Mouse (Mus musculus) heart, embryonic 13.5 days (tissue): ENCODE results near the gene Foxc2. TPM values are rescaled to one million over a fixed set of nuclear protein-coding genes. Genes with fewer than 3 reads are reported as not detected.

Experiments used
- ATAC-seq: fragments of 200-750 bp; cut with Nextera tagmentation; 2 replicates; pipeline ENCODE4 v1.8.0; 2017; ENCODE audit warnings: moderate TSS enrichment; ENCODE audit not compliant: insufficient number of reproducible peaks, low FRiP score, low TSS enrichment; ENCODE audit errors: extremely low read depth
- H3K27ac ChIP-seq: fragments of 300-500 bp; sonication (generic); replicated peaks from 2 replicates; pipeline ENCODE4 v1.5.1; 2015; ENCODE audit warnings: moderate library complexity, mild to moderate bottlenecking, inconsistent platforms
- H3K27me3 ChIP-seq: fragments of 300-500 bp; sonication (generic); replicated peaks from 2 replicates; pipeline ENCODE4 v1.6.1; 2015; ENCODE audit warnings: mild to moderate bottlenecking, inconsistent platforms
- H3K36me3 ChIP-seq: fragments of 300-500 bp; sonication (generic); 2 replicates; pipeline ENCODE4 v1.6.1; 2015; ENCODE audit warnings: mild to moderate bottlenecking, inconsistent platforms
- H3K4me1 ChIP-seq: fragments of 300-500 bp; sonication (generic); 2 replicates; pipeline ENCODE4 v1.6.1; 2015; ENCODE audit warnings: inconsistent platforms
- H3K4me2 ChIP-seq: fragments of 300-500 bp; sonication (generic); 2 replicates; pipeline ENCODE4 v1.6.1; 2015; ENCODE audit warnings: inconsistent platforms, mild to moderate bottlenecking, moderate library complexity
- H3K4me3 ChIP-seq: fragments of 300-500 bp; sonication (generic); 2 replicates; pipeline ENCODE4 v1.5.1; 2015; ENCODE audit warnings: moderate library complexity, mild to moderate bottlenecking, inconsistent platforms
- H3K9ac ChIP-seq: fragments of 300-500 bp; sonication (generic); 2 replicates; pipeline ENCODE4 v1.6.1; 2015; ENCODE audit warnings: inconsistent platforms, mild to moderate bottlenecking, moderate library complexity
- H3K9me3 ChIP-seq: fragments of 300-500 bp; sonication (generic); 2 replicates; pipeline ENCODE4 v1.6.1; 2016; ENCODE audit warnings: inconsistent platforms
- WGBS: fragments of 180-500 bp; shearing (Covaris S2); methylation state at CpG from one replicate; pipeline ENCODE4 v1.1.7; 2015; ENCODE audit warnings: mixed read lengths; 5-methylcytosine and 5-hydroxymethylcytosine counted together
- polyA plus RNA-seq: library from polyadenylated mRNA; unstranded; fragments of >200 nt; fragmentation: Nextera tagmentation; extraction: Ambion mirVana; gene quantifications from 2 replicates; pipeline ENCODE4 v1.2.1, GENCODE M21; 2015

The Foxc2 gene
- polyA plus RNA-seq, 1 experiment from 2014 or later: 6.8 TPM

GRCm38 (mm10) chr8:121111145-121111907, 4.6 kb upstream of the Foxc2 start:
- H3K27ac ChIP-seq: no peak overlapping the region
- H3K4me1 ChIP-seq: peaks cover 42% of the 10 kb centered on the region
- no peak overlapping the region for H3K4me3 ChIP-seq
- H3K9me3 ChIP-seq: no peaks in the 10 kb centered on the region
- H3K36me3 ChIP-seq: peaks cover 4% of the 10 kb centered on the region; the same call in 1 of the 2 replicates
- no peak overlapping the region for H3K9ac ChIP-seq
- peaks cover 43% of the 10 kb centered on the region for H3K27me3 ChIP-seq
- ATAC-seq: no peak
- 39% methylated on average over 7 of the region's 7 CpGs for WGBS
- no peak overlapping the region for H3K4me2 ChIP-seq

GRCm38 (mm10) chr8:121113261-121113660, 2.7 kb upstream of the Foxc2 start:
- 2% methylated on average over 21 of the region's 21 CpGs for WGBS
- H3K4me3 ChIP-seq: peak overlapping the region; percentile 10

GRCm38 (mm10) chr8:121115136-121115535, 835 bp upstream of the Foxc2 start:
- Histone ChIP-seq H3K4me3 (peak overlapping the region; percentile 43), H3K27me3 (peaks cover 81% of the 10 kb centered on the region), H3K27ac (no peak overlapping the region), H3K9me3 (no peaks in the 10 kb centered on the region), H3K9ac (peak overlapping the region; percentile 69), H3K4me2 (peak overlapping the region; percentile 91), H3K4me1 (peaks cover 28% of the 10 kb centered on the region), H3K36me3 (no peaks in the 10 kb centered on the region)
- WGBS: 5% methylated on average over 25 of the region's 25 CpGs
- ATAC-seq: no peak

More at GRCm38 (mm10) chr8:121113261-121113660, 2.7 kb upstream of the Foxc2 start:
- ATAC-seq: no peak
- Histone ChIP-seq H3K9me3 (no peaks in the 10 kb centered on the region), H3K36me3 (no peaks in the 10 kb centered on the region), H3K4me2 (peak overlapping the region; percentile 53), H3K9ac (no peak overlapping the region; the same call in 1 of the 2 replicates), H3K27ac (no peak overlapping the region), H3K27me3 (peaks cover 63% of the 10 kb centered on the region), H3K4me1 (peaks cover 39% of the 10 kb centered on the region)

GRCm38 (mm10) chr8:121116591-121117185, 717 bp downstream of the Foxc2 start:
- H3K36me3 ChIP-seq: peaks cover 5% of the 10 kb centered on the region; the same call in 1 of the 2 replicates
- peak overlapping the region; percentile 90 for H3K9ac ChIP-seq
- H3K9me3 ChIP-seq: no peaks in the 10 kb centered on the region
- H3K4me2 ChIP-seq: peak overlapping the region; percentile 91
- ATAC-seq: no peak; the same call in 1 of the 2 replicates
- H3K4me1 ChIP-seq: peaks cover 38% of the 10 kb centered on the region
- H3K27me3 ChIP-seq: peaks cover 93% of the 10 kb centered on the region
- under 1% methylated on average over 55 of the region's 55 CpGs for WGBS
- H3K4me3 ChIP-seq: peak overlapping the region; percentile 77
- peak overlapping the region; percentile 97 for H3K27ac ChIP-seq

GRCm38 (mm10) chr8:121117186-121117651, 1.2 kb downstream of the Foxc2 start:
- Histone ChIP-seq H3K4me3 (peak overlapping the region; percentile 77), H3K9me3 (no peaks in the 10 kb centered on the region), H3K27me3 (peaks cover 93% of the 10 kb centered on the region), H3K9ac (peak overlapping the region; percentile 90), H3K27ac (peak overlapping the region; percentile 97), H3K36me3 (peaks cover 10% of the 10 kb centered on the region; the same call in 1 of the 2 replicates), H3K4me2 (peak overlapping the region; percentile 91), H3K4me1 (peaks cover 43% of the 10 kb centered on the region)
- no peak for ATAC-seq
- under 1% methylated on average over 58 of the region's 62 CpGs for WGBS

GRCm38 (mm10) chr8:121117906-121118305, 1.9 kb downstream of the Foxc2 start:
- peak overlapping the region; percentile 77 for H3K4me3 ChIP-seq
- peak overlapping the region; percentile 97 for H3K27ac ChIP-seq
- peak overlapping the region; percentile 90 for H3K9ac ChIP-seq
- peaks cover 48% of the 10 kb centered on the region for H3K4me1 ChIP-seq
- ATAC-seq: no peak
- no peaks in the 10 kb centered on the region for H3K9me3 ChIP-seq
- peaks cover 93% of the 10 kb centered on the region for H3K27me3 ChIP-seq
- H3K36me3 ChIP-seq: peaks cover 12% of the 10 kb centered on the region; the same call in 1 of the 2 replicates
- under 1% methylated on average over 28 of the region's 28 CpGs for WGBS
- H3K4me2 ChIP-seq: peak overlapping the region; percentile 91

GRCm38 (mm10) chr8:121118634-121119420, 2.9 kb downstream of the Foxc2 start:
- 6% methylated on average over 18 of the region's 18 CpGs for WGBS
- ATAC-seq: no peak
- peak overlapping the region; percentile 97 for H3K27ac ChIP-seq

GRCm38 (mm10) chr8:121119635-121120455, 3.9 kb downstream of the Foxc2 start:
- 19% methylated on average over 12 of the region's 12 CpGs for WGBS
- no peak for ATAC-seq
- Histone ChIP-seq H3K9me3 (no peaks in the 10 kb centered on the region), H3K9ac (peak overlapping the region; percentile 90), H3K4me2 (peak overlapping the region; percentile 91), H3K4me3 (peak overlapping the region; percentile 77), H3K36me3 (peaks cover 12% of the 10 kb centered on the region; the same call in 1 of the 2 replicates), H3K27ac (peak overlapping the region; percentile 61), H3K4me1 (peaks cover 48% of the 10 kb centered on the region), H3K27me3 (peaks cover 98% of the 10 kb centered on the region)

More at GRCm38 (mm10) chr8:121118634-121119420, 2.9 kb downstream of the Foxc2 start:
- peaks cover 41% of the 10 kb centered on the region for H3K4me1 ChIP-seq
- H3K4me2 ChIP-seq: peak overlapping the region; percentile 91
- peaks cover 99% of the 10 kb centered on the region for H3K27me3 ChIP-seq
- H3K9me3 ChIP-seq: no peaks in the 10 kb centered on the region
- H3K36me3 ChIP-seq: peaks cover 12% of the 10 kb centered on the region; the same call in 1 of the 2 replicates
- H3K4me3 ChIP-seq: peak overlapping the region; percentile 77
- H3K9ac ChIP-seq: peak overlapping the region; percentile 90

GRCm38 (mm10) chr8:121120456-121121419, 4.8 kb downstream of the Foxc2 start:
- Histone ChIP-seq H3K4me2 (peak overlapping the region; percentile 91), H3K4me3 (peak overlapping the region; percentile 77), H3K36me3 (peaks cover 12% of the 10 kb centered on the region; the same call in 1 of the 2 replicates), H3K27me3 (peaks cover 98% of the 10 kb centered on the region), H3K9me3 (no peaks in the 10 kb centered on the region), H3K27ac (peak overlapping the region; percentile 61), H3K4me1 (peaks cover 47% of the 10 kb centered on the region), H3K9ac (peak overlapping the region; percentile 90)
- ATAC-seq: no peak
- 27% methylated on average over 17 of the region's 17 CpGs for WGBS
